Mouse (Mus musculus) kidney, postnatal 36 days (tissue): Measurements from ENCODE around the gene Tlx2.
A peak's percentile ranks its signal among the peaks of the same experiment; 100 is the strongest.

ENCODE experiments used
- DNase-seq, 2 experiments: peaks; one replicate each; pipeline ENCODE4 v3.0.0; 2021 to 2022; ENCODE audit warnings: mixed read lengths in 2 of 2

Gene Tlx2

GRCm38 (mm10) chr6:83070247-83070310, at the start of gene Tlx2:
Tlx2 (minus strand) TSS chr6:83070293.
- DNase-seq: no peak

- peak; percentile 31 to 65 for DNase-seq
Measured at GRCm38 (mm10) chr6:83119734-83120051, 49.6 kb upstream of the Tlx2 start.

GRCm38 (mm10) chr6:83118825-83119733, 49.0 kb upstream of the Tlx2 start:
- DNase-seq: no peak

GRCm38 (mm10) chr6:83118369-83118768, 48.3 kb upstream of the Tlx2 start:
- DNase-seq: no peak

GRCm38 (mm10) chr6:83117616-83118015, 47.5 kb upstream of the Tlx2 start:
- no peak for DNase-seq

- no peak for DNase-seq
Measured at GRCm38 (mm10) chr6:83117165-83117438, 47.0 kb upstream of the Tlx2 start.

- no peak for DNase-seq
Measured at GRCm38 (mm10) chr6:83116373-83117164, 46.5 kb upstream of the Tlx2 start.

DNA sequence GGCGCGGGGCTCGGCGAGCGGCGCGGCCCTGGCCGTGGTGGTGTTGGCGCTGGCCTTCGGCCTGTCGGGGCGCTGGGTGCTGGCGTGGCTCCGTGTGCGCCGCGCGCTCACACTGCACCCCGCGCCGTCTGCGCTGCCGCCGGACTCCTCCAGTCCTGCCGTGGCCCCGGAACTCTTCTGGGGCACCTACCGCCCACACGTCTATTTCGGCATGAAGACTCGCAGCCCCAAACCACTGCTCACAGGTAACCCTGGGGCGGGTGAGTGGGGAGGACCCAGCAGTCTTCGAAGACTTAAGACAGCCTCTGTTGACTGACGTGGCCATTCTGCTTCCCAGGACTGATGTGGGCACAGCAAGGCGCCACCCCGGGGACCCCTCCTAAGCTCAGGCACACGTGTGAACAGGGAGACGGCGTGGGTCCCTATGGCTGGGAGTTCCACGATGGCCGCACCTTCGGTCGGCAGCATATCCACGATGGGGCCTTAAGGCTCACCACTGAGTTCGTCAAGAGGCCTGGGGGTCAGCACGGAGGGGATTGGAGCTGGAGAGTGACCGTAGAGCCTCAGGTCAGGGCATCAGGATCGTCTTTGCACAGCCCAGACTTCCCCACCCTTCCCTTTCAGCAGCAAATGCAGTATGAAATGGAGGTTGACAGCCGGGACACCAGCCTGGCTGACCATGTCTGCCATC, 45.7 kb upstream of the Tlx2 start:
- DNase-seq: no peak

DNA sequence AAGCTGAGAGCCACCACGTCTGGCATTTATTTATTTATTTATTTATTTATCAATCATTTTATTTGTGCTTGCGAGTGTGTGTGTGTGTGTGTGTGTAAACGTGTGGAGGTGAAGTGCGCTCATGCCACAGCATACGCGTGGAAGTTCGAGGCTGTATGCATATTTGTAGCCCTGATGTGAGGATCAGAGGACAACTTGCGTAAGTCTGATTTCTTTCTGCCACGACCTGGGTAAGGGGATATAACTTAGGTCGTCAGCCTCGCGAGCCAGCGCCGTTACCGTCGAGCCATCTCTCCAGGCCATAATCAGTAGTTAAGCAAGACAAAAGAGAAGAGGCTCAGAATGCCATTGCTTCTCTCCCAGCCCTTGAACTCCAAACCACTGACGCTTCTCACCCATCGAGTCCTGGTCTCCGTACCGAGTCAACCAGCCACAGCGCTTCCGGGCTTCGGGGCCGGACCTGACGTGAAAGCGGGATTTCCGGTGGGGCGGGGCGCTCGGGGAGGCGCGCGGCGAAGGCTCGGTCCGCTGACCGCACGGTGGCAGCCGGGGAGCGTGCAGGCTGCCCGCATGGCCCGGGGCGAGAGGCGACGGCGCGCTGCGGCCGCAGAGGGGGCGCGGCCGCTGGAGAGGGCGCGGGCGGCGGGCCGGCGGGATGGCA, 45.0 kb upstream of the Tlx2 start, which contains the start of gene Mogs:
Mogs (plus strand) TSS at position 486 of the 661 bp plus-strand sequence.
- peak; percentile 95 to 98 for DNase-seq

DNA sequence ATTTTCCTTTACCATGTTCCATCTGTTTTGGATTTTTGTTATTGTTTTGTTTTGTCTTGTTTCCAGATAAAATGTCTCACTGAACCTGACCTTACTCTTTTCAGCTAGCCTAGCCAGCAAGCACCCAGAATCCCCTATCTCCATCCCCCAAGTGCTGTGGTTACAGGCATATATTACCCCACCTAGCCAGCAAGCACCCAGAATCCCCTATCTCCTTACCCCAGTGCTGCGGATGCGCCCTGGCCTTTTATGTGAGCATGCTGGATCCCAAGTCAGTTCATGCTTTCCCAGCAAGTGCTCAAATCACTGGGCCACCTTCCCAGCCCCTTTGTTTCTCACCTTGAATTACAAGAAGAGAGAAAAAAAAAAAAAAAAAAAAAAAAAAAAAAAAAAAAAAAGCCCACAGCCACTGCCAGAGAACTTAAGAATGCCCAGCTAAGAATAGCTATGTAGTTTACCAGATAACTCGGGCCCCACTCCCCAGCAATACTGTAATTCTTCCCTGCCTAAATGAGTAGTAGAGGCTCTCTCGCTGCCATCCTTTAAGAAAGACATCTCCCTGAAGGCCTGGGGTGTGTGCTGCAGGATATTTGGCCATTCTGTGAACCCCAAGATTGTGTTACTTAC, 41.5 kb upstream of the Tlx2 start:
- no peak for DNase-seq

GRCm38 (mm10) chr6:83108762-83109668, 38.9 kb upstream of the Tlx2 start, which contains the start of gene Mrpl53:
Mrpl53 (plus strand) TSS chr6:83109040.
- peak; percentile 83 to 90 for DNase-seq

DNA sequence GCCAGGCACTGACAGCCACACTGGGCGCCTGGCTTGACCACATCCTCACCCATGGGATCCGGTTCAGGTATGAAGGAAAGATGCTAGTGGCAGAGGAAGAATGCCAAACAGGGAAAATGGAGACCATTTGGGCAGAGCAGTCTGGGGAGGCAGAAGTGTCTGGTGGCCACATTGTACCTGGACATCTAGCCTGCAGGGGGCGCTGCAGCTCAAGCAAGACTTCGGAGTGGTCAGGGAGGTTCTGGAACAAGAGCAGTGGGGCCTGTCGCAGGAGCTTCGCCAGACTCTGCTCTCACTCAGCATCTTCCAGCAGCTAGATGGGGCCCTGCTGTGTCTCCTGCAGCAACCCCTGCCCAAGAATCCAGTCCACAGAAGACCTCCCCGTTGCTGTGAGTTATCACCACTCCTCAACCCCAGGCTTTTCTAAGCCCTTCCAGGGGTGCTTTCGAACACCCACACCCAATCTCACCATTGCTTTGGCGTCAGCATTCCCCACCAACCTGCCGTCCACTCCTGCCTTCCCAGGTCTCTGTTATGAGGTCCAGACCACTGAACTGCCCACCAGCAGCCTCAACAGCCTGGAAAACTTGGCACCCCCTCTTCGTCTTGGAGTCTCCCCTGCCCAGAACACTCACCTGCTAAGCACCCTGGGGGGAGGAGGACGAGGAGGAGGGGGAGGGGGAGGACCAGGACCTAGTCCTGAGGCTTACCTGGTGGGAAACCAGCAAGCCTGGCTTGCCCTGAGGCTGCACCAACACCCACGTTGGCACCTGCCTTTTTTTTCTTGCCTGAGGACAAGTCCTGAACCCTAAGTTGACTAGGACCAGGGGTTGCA, 37.7 kb upstream of the Tlx2 start:
- peak; percentile 81 to 94 for DNase-seq

GRCm38 (mm10) chr6:83104158-83104557, 34.1 kb upstream of the Tlx2 start:
- no peak for DNase-seq

DNA sequence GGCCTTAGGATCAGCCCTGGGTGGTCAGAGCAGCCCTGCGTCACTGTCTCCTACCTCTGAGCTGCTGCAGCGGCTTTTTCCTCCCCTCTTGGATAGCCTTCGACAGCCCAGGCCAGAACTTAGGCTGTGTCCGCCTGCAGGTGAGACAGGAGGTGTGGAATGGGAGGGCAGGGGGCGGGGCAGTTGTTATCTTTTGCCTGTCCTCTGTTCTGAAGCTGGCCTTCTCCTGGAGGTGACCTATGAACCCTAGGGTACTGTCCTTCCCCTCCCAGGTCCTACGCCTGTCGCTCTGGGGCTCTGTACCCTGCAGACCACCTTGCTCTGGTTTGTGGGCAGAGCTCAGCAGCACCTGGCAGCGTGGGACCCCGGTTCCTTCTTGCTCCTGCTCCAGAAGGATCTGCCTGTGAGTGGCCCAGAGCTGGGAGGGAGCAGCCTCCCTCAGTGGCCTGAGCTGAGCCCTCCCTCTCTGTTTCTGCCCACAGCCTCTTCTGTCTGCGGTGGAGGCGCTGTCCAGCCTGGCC, 33.1 kb upstream of the Tlx2 start:
- DNase-seq: no peak

DNA sequence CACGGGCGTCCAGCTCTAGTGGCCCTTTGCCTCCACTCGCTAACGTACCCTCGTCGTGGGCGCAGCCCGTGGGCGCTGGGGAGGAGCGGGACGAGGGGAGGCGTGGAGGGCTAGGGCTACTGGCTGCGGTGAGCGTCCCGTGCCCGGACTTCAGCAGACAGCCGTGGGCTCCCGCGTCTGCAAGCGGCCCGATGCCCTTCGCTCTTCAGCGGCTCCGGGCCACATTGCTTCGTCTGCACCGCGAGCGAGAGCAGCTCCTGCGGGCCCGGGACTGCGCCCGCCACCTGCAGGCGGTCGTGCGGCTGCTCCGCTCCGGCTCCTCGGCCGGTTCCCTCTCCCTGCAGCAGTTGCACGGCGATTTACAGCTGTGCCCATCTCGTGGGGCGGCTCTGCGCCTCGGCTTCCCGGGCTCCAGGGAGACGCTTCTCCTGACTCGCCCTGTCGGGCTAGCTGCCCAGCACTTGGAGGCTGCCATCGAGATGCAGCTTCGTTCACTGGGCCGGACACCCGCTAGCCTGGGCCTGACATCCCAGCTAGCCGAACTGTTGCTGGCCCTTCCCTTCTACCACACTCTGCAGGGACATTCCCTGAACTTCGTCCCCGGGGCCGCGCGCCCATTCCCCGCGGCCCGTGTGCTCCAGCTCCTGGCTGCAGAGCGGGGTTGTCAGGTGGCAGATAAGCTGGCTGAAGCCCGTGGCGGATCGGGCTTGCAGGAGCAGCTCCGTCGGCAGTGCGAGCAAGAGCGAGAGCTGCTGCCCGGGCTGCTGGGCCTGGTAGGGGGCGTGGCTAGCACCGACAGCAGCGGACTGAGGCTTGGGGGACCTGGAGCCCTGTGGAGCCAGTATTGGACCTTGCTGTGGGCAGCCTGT, 31.8 kb upstream of the Tlx2 start:
- peak; percentile 63 to 78 for DNase-seq

DNA sequence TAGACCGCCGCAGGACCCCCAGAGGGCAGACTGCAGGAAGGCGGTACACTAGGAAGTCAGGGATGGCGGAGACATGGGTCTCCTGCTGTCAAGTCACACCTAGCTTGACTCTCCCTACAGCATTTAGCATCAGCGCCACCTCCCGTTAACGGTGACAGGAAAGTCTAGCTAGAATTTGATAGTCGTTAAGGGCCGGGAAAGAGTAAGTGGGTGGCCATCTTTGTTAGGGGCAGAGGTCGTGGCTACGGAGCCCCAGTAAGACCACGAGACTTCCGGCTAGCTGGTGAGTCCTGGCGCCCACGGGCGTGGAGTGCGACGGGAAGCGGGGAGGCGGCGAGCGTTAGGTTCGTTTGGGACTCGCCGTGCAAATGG, 31.2 kb upstream of the Tlx2 start, which contains the start of the genes Ccdc142 and Gm42688:
Ccdc142 (plus strand) TSS at position 286 of the 372 bp plus-strand sequence.
Gm42688 (plus strand) TSS at position 302 of the 372 bp plus-strand sequence.
- peak; percentile 94 to 95 for DNase-seq

DNA sequence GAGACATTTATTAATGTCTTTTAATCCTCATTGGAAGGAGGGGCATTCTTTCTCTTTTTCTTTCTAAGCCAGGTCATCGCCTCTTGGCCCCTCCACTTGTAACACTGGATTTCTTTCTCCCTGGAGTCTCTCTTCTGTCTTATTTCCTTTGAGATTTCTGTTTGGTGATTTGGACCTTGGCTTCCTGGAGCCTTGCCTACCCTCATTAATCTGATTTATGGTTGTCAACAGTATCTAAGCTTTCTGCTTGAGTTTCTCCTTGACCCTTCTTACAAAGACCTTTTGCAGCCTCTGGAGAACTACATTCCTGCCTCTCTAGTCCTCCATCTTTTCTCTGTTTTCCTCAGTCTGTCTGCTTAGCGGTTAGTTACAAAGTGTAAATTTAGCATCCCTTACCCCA, 28.3 kb upstream of the Tlx2 start:
- peak; percentile 62 to 81 for DNase-seq

GRCm38 (mm10) chr6:83095968-83096367, 25.9 kb upstream of the Tlx2 start:
- no peak for DNase-seq

DNA sequence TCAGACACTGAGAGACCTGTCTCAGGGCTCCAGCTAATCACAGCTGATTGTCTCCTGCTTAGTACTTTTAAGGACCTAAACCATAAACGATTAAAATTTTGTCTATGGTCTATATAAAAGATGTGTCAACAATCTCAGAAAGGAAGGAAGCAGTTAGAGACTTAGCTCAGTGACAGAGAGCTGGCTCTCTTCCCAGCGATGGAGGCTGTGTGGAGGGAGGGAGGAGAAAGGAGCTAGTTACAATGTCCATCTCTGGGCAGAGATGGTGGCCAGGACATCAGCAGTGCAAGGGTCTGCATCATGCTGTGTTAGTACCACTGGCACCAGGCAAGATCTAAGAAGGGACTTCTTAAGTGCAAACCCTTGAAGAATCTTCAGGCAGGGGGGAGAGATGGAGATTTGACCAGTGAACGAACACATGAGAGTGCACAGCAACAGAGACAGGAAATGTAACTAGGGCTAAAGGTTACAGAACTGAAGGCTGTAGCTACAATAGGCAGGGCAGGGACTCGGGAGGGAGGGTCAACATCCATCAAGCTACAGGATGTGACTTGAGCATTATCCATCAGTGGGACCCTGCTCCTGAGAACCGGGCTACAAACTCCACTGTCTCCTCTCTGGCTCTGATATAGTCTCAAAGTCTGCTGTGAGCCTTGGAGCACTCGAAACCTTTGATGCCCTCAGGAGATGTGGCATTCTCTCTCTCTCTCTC, 22.5 kb upstream of the Tlx2 start:
- peak; percentile 35 to 71 for DNase-seq
